7 mouse cellular contexts compared by ENCODE assay signal in genomic region chr13:65310849-65311248, GRCm38 (mm10). TPM values are rescaled to one million over a fixed set of nuclear protein-coding genes. Genes with fewer than 3 reads are reported as not detected.
A peak's percentile ranks its signal among the peaks of the same experiment; 100 is the strongest.
DNase-seq lines count a peak whose midpoint lies in the region; ATAC-seq and TF ChIP-seq lines count a peak whose summit lies in the region.
"Not testable (repeated sequence)": the region's sequence is repeated elsewhere in the genome, so short reads cannot be mapped to it uniquely, and the experiment has no call there.

No protein-coding gene starts in this region.

- TF ChIP-seq CTCF in cortical plate, adult 2 months (IDR thresholded peaks at IDR 0.05; ENCODE audit: extremely low read depth, insufficient read depth, low read length) = peak; percentile 16; the same call in 1 of the 2 replicates

- DNase-seq in adrenal gland, adult 18-20 months (ENCODE audit: low spot score in 2 of 2) = peak; percentile 35 to 51
- peak; percentile 17 for DNase-seq in gastrocnemius, postnatal 14 days
- peak; percentile 30 for DNase-seq in left cerebral cortex, postnatal 4 days
- peak; percentile 21 to 45 for DNase-seq in lung, postnatal 4 days
- DNase-seq in right cerebral cortex, adult 18-20 months = peak; percentile 11

- 0 out of 2 replicates have a peak overlapping the region, but pooled peaks have one; percentile 25 for H3K4me3 ChIP-seq in cortical plate, adult 2 months (ENCODE audit: insufficient read depth, low read length)

- intact Hi-C loops in gastrocnemius, postnatal 14 days (cut with DNase I; ENCODE audit: low total_unique reads) = loop anchor here (5.0 kb wide), 1 partner anchor 134 kb away; no protein-coding TSS in a partner anchor
- intact Hi-C loops in left cerebral cortex, postnatal 4 days (cut with DNase I) = not testable (repeated sequence)

- H3K4me1 ChIP-seq in cortical plate, adult 2 months (ENCODE audit: control insufficient read depth, insufficient read depth, low read length) = not testable (repeated sequence)

- ATAC-seq in inflammation-experienced regulatory T-cells, adult 6 months = peak; percentile 25

- not testable (repeated sequence) for TF ChIP-seq POLR2A in cortical plate, adult 2 months (IDR thresholded peaks at IDR 0.05; ENCODE audit: extremely low read depth, insufficient read depth, low read length)

- not testable (repeated sequence) for H3K27ac ChIP-seq in cortical plate, adult 2 months (ENCODE audit: insufficient read depth, low read length)

RNA-seq across cellular contexts. Expression of gene Zfp369, which starts 32.2 kb away (rescaled TPM):
- total RNA-seq in adrenal gland, adult 18-20 months (2021) = 10 to 100 TPM; 21.8 to 23.9 TPM
- 46.7 and 48.0 TPM in 2 replicates for polyA plus RNA-seq in cortical plate, adult 2 months (2012; rRNA removed)
- total RNA-seq in gastrocnemius, postnatal 14 days (2021) = 10 to 100 TPM in 1 of 2 experiments, 1 to 10 TPM in 1; 9.2 to 10.3 TPM
- polyA plus RNA-seq in inflammation-experienced regulatory T-cells, adult 6 months (2017; shearing (Covaris generic)) = 10 to 100 TPM in 2 of 3 experiments, 1 to 10 TPM in 1; 8.7 to 18.9 (median 18.0) TPM
- total RNA-seq in left cerebral cortex, postnatal 4 days (2021) = 10 to 100 TPM; 74.4 to 80.0 TPM

RNA-seq across cellular contexts. Expression of gene Gm10775, which starts 51.5 kb away (rescaled TPM):
- total RNA-seq in adrenal gland, adult 18-20 months (2021) = not detected
- polyA plus RNA-seq in cortical plate, adult 2 months (2012; rRNA removed) = 0.73 and 0.87 TPM in 2 replicates
- not detected for total RNA-seq in gastrocnemius, postnatal 14 days (2021)
- not detected for polyA plus RNA-seq in inflammation-experienced regulatory T-cells, adult 6 months (2017; shearing (Covaris generic))
- total RNA-seq in left cerebral cortex, postnatal 4 days (2021) = under 1 TPM in 1 of 2 experiments, not detected in 1; 0.68 TPM
